Mouse (Mus musculus): ENCODE results near the gene Ldlrad3.

DNA sequence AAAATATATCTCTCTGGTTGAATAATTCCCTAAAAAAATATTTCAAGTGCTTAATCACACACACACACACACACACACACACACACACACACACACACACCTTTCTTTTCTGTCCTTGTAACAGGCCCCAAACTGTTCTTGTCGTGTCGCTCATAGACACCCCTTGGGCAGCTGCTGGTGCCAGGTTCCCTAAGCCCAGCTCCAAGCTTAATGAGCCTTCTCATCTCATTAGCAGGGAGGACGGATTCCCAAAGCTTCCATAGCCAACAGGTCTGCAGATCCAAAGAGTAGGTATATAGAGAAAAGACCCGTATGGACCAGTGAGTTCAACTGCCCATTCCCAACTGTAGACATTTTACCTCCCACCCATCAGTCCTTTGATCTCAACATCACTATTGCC lies 13.7 kb downstream of the Ldlrad3 start:
- TF ChIP-seq CTCF (IDR thresholded peaks at IDR 0.05; ENCODE audit: low read depth) (no peak), EP300 (IDR thresholded peaks at IDR 0.05; ENCODE audit: low read depth) (no peak)
